Mouse (Mus musculus) thymus, postnatal 0 days (tissue): ENCODE results near the gene Pds5a. TPM values are rescaled to one million over a fixed set of nuclear protein-coding genes. Genes with fewer than 3 reads are reported as not detected.
"Not testable (repeated sequence)": the region's sequence is repeated elsewhere in the genome, so short reads cannot be mapped to it uniquely, and the experiment has no call there.

Experiments used
- DNase-seq: peaks from one replicate; pipeline ENCODE4 v3.0.0-alpha.2; 2015; ENCODE audit warnings: low spot score
- polyA plus RNA-seq: library from polyadenylated mRNA; unstranded; fragments of >200 nt; fragmentation: Nextera tagmentation; extraction: Ambion mirVana; gene quantifications from 2 replicates; pipeline ENCODE4 v1.2.1, GENCODE M21; 2015

Gene Pds5a
- polyA plus RNA-seq, result 59.6 and 66.5 TPM in 2 replicates

GRCm38 (mm10) chr5:65697836-65698758, at the start of gene Pds5a:
Gene Pds5a (minus strand): TSS chr5:65698273.
- DNase-seq, result peak; percentile 88

GRCm38 (mm10) chr5:65746908-65747307, 48.8 kb upstream of the Pds5a start:
- no peak for DNase-seq

DNA sequence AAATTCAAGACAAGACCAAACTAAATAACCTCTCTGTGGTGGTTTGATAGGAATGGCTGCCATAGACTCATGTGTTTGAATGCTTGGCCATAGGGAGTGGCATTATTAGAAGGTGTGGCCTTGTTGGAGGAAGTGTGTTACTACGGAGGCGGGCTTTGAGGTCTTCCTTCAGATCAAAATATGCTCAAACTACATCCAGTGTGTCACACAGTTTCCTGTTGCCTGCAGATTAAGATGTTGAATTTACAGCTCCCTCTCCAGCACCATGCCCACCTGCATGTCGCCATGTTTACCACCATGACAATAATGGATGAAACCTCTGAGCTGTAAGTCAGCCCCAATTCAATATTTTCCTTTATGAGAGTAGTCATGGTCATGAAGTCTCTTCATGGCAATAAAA, 41.3 kb upstream of the Pds5a start:
- no peak for DNase-seq

GRCm38 (mm10) chr5:65735601-65736000, 37.5 kb upstream of the Pds5a start:
- DNase-seq, result no peak

- DNase-seq, result no peak
Observed at GRCm38 (mm10) chr5:65731173-65732007, 33.3 kb upstream of the Pds5a start.

- DNase-seq, result peak; percentile 70
Observed at GRCm38 (mm10) chr5:65724311-65725054, 26.4 kb upstream of the Pds5a start.

- DNase-seq, result no peak
Observed at GRCm38 (mm10) chr5:65718368-65718767, 20.3 kb upstream of the Pds5a start.

- not testable (repeated sequence) for DNase-seq
Observed at GRCm38 (mm10) chr5:65717903-65718211, 19.8 kb upstream of the Pds5a start.

DNA sequence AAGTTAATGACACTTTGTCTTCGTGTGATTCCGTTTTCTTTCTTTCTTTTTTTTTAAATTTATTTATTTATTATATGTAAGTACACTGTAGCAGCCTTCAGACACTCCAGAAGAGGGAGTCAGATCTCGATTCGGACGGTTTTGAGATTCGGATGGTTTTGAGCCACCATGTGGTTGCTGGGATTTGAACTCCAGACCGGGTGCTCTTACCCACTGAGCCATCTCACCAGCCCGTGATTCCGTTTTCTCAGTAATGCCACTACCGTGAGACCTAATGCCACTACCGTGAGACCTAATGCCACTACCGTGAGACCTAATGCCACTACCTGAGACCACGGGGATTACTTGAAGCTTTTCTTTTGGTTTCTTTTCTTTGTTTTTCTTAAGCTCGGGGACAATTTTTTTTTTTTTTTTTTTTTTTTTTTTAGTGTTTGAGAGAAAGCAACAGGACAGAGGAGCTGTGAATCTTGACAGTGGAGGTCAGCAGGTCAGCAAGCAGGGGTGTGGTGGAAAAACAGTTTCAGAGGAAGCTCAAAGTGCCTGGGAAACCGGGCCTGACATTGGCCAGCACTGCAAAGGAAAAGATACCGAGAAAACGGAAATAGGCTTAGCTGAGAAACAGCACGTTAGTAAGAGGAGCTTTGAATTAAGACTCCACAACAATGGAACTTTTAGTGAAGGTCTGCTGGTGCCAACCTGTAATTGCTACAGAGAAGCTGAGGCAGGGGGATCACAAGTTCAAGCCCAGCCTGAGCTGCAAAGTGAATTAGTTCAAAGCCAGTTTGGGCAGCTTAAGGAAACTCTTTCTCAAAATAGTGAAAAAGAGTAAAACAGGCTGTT, 19.2 kb upstream of the Pds5a start:
- DNase-seq, result no peak

DNA sequence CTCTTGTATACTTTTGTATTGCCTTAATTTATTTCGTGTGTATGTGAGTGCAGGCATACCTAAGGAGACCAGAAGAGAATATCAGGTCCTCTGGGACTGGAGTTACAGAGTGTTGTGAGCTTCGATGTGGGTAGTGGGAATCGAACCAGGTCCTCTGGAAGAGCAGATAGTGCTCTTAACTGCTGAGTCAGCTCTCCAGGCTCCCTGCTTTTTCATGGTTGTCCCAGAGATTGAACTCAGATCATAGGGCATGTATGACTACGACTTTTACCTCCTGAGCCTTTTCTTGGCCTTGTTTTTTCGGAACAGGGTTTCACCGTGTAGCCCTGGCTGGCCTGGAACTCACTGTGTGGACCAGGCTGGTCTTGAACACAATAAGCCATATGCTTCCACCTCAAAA, 17.0 kb upstream of the Pds5a start:
- no peak for DNase-seq

DNA sequence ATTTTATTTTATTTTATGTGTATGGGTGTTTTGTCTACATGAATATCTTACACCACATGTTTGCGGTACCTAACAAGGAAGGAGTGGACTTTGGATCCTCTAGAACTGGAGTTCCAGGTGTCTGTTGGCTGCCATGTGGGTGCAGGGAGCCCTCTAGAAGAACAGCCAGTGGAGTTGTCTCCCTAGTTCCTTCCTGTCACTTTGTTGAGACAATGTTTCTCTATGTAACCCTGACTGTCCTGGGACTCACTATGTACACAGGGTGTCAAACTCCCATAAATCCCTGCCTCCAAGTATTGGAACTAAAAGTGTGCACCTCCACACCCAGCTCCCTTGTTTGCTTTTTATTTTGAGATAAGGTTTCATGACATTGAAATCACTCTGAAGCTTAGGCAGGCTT, 13.4 kb upstream of the Pds5a start:
- DNase-seq, result no peak

DNA sequence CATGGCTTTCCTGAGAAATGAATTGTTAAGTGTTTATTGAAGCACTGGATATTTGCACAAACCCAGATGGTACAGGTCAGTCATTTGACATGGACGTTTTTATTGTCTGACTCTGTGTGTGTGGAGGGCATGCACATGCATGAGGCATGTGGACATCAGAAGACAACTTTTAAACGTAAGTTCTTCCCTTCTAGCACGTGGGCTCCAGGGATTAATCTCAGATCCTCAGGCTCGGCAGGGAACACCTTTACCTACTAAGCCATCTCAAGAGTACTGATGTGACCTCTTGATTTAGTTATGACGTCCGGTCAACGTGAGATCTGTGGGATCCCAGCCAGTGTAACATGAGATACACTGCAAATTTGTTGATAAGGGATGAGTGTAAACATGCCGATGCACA, 12.2 kb upstream of the Pds5a start:
- DNase-seq, result no peak

DNA sequence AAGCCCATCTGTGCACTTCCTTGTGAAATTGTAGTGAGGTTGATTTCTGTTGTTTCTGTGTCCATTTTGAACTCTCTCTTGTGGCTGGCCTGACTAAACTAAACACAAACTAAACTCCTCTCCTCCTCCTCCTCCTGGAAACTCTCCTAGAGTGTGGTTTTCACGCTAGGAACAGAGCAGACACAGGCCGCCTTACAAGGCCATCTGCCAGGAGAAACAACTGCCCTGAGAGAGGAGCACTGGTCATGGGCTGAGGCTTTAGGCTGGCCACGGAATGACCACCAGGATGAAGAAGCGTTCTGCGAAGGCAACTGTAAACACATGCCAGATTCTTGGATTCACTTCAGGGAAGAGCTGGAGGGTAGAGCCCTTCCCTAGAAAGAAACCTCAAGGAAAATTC, 8.9 kb upstream of the Pds5a start:
- no peak for DNase-seq

- DNase-seq, result no peak
Observed at GRCm38 (mm10) chr5:65706171-65706570, 8.1 kb upstream of the Pds5a start.

DNA sequence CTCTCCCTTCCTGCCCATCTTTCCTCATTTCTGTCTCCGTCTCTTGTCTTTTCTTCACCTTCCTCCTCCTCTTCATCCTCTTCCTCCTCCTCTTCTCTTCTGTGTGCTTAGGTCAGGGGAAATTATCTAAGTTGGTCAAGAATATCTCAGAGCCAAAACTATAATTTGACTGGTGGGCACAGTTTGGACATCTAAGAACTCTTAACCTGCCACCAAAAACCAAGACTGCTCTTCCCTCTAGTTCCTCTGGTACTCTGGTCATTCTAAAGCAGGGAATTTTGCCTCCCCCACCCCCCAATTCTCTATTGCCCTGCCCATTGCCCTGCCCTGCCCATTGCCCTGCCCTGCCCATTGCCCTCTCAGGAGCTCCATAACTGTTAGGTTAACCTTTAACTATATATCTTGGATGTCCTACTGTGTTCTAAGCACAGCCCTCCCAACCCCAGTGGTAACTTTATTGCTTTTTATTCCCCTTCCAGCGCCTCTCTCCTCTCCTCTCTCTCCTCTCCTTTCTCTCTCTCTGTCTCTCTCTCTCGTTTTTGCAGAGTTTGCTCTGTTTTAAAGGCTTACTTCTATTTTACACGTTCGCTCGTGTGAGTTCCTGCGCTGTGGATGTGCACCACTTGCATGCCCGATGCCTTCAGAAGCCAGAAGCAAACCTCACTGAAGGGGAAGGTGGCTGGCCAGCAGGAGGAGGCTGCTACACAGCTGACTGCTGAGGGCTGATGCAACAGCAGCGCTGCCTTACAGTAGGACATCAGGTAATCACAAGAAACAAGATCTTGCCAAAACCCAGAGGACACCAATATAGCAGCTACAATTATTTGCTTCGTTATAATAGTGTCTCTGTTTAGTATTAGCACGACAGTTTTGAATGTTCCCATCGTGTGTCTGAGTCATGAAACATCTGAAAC, 6.9 kb upstream of the Pds5a start:
- DNase-seq, result no peak

DNA sequence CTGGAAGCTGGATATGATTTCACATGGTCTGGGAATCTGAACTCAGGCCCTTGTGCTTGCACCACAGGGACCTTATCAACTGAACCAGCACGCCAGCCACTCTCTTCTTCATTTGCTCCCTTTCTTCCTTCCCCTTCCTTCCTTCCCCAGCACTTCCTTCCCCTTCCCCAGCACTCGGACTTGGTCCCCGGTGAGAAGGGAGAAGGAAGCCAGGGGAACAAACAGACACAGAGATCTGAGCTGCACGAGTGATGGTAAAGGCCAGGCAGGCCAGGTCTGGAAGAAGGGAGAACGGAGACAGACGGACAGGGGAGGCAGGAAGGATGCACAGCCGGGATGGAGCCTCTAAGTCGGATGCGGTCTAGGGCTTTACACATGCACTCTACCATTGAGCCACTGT, 5.2 kb upstream of the Pds5a start:
- no peak for DNase-seq

GRCm38 (mm10) chr5:65700102-65700501, 2.0 kb upstream of the Pds5a start:
- DNase-seq, result no peak

GRCm38 (mm10) chr5:65699146-65699545, 1.1 kb upstream of the Pds5a start:
- no peak for DNase-seq

- no peak for DNase-seq
Observed at GRCm38 (mm10) chr5:65698759-65699136, 675 bp upstream of the Pds5a start.

GRCm38 (mm10) chr5:65697486-65697835, 612 bp downstream of the Pds5a start:
- no peak for DNase-seq
